Mouse (Mus musculus): Measurements from ENCODE around the gene Haus6.
"Not testable (repeated sequence)": the region's sequence is repeated elsewhere in the genome, so short reads cannot be mapped to it uniquely, and the experiment has no call there.

Haus6 gene

DNA sequence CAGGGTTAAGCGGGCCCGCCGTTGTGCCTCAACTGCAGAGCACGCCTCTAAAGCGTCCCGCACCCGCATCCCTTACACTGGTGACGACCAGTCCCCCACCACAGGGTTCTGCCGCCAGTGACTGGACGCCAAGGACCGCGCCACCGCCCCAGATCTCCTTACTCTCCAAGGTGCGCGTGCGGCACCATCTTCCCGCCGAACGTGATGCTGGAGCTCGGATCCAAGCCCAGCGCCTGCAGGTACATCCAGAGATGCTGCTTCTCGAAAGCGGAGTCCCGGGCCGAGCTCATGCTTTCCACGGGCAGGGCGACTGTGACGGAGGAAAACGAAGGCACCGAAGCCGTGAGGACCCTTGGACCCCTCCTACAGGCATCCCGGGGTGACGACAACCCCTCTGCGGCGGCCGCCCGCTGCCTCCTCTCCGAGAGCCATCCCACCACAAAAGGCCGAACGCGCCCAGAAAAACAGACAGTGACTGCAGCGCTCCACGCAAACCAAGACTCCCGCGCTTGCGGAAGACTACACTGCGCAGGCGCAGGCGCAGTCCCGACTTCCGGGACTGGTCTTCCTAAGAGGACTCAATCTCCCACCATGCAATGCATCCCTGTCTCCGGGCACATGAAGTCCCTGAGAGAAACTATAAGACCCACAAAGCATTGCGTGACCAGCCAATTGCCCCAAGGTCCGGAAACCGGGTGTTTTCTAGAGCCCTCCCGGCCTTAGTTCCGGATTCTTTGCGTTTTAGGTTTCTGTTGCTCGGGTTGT is at the start of gene Haus6:
TSS of gene Haus6 (minus strand) at position 532 of the 765 bp plus-strand sequence.
- peak; percentile 99 for DNase-seq

DNA sequence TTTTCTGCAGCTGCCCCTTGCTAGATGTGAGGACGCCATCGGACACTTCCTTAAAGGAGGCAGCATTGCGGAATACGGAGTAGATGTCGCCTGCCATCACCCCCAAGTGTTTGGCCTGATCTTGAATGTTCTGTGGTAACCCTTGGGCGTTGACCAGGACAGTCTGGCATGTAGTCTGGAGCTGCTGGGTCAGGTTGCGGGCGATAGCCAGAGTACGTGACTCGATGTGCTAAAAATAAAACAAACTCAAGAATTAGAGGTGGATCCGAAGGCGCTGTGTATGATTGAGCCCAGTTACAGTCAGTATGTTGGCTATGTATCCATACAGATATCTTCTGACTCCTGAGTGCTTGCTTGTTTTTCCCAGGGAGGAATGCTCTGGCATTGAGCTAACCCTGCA is 45.3 kb upstream of the Haus6 start:
- no peak for DNase-seq

DNA sequence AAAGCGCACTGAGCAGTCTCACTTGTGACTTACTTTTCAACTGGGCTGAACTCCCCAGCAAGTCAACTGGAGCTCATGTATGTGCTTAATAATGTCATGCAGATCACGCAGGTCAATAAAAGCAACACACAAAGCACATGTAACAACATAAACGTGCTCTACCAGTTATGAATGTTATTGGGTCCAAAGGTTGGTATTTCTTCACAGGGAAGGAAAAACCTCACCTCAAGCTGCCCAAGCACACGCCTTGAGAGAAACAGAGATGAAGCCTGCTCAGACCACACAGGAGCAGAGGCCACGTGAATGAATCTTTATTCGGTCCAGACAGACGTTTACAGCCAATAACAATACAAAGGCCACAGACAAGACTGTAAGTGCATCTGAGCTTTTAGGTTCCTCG is 44.6 kb upstream of the Haus6 start:
- DNase-seq = not testable (repeated sequence)

DNA sequence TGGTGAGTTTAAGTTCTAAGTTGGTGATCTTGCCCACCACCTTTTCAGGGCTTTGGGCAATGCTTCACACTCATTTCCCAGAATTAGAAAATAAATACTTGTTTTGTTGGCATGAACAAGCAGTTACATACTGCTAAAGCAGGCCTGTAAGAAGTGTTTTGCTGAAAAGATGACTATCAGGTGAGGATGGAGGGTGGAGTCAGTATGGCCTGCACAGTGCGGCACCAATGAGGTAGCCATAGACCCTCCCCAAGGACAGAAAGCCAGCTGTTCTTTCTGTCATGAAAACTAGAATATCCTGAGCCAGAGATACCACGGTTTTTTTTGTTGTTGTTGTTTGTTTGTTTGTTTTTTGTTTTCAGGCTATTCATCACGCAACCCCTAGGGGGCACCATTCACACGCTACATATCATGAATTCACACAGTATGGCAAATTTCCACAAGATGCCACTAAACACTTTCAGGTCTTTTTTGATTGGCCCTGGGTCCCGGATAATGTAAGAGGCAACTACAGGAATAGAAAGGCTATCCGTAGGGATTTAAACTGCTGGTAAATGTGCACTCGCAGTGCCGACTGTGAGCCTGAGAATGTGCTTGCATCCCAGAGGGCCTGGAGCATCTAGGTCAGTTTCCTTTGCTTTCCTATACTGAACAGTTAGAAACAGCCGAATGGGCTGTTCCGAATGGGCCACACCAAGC is 40.0 kb upstream of the Haus6 start:
- peak; percentile 54 for DNase-seq

DNA sequence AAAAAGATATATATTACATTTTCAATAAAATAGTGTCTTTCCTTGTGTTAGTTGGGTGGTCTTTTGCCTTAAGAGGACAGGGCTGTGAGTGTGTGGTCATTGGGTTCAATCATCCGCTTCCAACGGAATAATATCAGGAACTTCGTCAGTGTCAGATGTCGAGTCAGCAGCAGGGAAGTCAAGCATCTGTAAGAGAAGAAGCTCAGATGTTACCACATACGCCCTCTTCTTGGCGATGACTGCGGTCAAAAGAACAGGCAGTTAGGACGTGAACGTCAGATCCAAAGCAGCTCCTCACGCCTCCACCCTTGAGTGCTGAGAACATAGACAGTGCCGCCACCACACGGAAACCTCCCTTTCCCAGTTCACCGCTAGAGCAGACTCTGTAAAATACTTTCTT is 36.5 kb upstream of the Haus6 start:
- not testable (repeated sequence) for DNase-seq

DNA sequence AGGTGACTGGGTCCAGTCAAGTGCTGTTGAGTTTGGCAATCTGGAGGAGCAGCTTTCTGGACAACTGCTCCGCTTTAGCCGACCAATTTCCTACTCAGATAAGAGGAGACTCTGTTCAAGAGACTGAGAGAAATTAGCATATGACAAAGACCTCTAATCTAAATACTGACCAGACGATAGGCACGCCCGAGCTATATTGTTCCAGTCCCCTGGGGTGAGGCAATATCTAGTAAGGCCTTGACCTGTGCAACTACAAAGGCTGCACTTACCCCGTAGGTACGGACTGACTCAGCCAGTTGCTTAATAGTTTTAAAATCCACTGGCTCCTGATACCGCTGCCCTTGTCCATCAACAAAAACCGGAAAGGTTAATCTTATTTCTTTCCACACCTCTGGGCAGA is 25.7 kb upstream of the Haus6 start:
- DNase-seq = not testable (repeated sequence)

DNA sequence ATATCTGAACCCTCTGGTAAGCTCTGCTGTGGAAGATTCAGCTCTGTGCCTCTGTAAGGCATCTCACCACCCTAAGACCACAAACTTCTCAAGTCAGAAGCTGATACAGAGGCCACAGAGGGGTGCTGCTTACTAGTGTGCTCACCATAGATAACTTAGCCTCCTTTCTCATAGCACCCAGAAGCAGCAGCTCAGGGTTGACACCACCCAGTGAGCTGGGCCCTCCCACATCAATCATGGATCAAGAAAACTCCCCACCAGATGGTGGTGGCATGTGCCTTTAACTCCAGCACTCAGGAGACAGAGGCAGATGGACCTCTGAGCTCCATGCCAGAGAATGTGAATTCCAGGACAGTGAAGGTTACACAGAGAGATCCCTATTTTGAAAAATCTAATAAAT is 23.0 kb upstream of the Haus6 start:
- DNase-seq = not testable (repeated sequence)

DNA sequence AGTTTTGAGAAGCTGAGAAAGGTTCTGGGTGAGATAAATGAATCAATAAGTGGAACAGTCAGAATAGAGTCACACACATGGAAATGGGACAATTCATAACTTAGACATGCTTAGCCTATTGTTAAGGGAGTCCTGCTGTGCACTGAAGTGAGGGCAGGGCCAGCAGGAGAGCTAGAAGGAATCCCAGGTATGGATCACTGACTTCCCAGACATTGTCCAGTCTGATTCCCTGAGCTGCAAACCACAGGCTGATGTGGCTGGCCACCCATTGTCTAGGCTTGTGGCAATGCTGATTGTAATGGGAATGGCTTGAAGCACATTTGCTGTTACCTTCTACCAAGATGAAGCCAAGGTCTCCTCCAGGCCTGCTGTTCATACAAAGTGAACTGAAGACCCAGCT is 22.5 kb upstream of the Haus6 start:
- not testable (repeated sequence) for DNase-seq

DNA sequence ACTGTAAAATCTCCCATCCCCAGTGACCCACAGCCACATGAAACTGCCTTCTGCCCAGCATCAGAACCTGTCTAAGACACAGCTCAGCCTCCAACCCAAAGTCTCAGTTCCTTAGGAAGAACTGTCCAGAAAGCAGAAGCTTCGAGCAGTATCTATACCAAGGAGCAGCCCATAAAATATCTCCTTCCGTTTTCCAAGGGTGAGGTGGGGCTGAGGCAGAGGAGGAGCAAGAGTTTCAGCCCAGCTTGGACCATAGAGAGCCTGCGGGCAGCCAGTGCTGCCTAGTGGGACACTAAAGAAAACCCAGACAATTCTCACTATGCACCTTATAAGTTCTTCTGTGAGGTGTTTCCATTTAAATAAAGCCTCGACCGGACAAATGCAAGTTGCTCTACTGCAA is 20.7 kb upstream of the Haus6 start:
- DNase-seq = not testable (repeated sequence)

DNA sequence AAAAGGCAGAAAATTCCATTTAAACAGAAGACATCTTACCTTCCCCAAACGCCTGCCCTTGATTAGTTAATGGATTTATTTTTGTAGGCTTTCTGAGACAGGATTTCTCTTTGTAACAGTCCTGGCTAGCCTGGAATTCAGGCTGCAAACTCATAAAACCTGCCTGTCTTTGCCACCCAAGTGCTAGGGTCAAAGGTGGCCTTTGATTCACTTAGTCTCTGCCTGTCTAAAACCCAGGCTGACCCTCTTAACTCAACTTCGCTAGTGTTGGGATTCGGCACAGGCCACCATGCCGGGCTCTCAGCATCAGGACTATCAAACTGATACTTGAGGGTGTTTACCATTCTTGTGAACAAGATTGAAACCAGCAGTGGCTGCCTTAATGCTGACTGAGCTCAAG is 20.0 kb upstream of the Haus6 start:
- no peak for DNase-seq

DNA sequence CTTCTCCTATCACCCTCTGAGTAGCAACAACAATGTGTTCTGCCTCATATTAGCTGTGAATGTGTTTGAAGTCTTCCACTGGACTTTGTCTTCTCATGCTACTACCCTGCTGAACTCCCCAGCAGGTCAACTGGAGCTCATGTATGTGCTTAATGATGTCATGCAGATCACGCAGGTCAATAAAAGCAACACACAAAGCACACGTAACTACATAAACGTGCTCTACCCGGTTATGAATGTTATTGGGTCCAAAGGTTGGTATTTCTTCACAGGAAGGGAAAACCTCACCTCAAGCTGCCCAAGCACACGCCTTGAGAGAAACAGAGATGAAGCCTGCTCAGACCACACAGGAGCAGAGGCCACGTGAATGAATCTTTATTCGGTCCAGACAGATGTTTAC is 14.6 kb upstream of the Haus6 start:
- DNase-seq = not testable (repeated sequence)

DNA sequence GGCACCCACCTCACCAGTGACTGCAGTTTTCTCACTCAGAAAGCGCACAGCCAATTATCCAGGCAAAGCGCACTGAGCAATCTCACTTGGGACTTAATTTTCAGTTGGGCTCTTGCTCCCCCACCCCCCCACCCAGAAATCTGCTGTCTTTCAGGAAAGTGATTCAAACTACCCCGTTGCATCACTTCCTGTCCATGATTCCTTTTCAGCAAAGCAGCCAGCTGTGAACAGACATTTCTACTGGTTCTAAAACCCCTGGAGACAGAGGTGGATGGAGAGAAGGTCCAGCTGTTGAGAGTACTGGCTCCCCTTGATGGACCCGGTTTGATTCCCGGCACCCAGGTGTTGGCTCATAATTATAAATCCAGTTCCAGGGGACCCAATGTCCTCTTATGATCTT is 13.6 kb upstream of the Haus6 start:
- no peak for DNase-seq

DNA sequence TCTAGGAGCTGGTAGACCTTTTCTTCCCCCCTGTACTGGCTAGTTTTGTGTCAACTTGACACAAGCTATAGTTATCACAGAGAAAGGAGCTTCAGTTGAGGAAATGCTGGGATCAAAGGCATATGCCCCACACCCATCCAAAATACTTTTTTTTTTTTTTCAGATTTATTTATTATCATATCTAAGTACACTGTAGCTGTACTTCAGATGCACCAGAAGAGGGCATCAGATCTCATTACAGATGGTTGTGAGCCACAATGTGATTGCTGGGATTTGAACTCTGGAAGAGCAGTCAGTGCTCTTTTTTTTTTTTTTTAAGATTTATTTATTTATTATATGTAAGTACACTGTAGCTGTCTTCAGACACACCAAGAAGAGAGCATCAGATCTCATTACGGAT is 10.7 kb upstream of the Haus6 start:
- not testable (repeated sequence) for DNase-seq

DNA sequence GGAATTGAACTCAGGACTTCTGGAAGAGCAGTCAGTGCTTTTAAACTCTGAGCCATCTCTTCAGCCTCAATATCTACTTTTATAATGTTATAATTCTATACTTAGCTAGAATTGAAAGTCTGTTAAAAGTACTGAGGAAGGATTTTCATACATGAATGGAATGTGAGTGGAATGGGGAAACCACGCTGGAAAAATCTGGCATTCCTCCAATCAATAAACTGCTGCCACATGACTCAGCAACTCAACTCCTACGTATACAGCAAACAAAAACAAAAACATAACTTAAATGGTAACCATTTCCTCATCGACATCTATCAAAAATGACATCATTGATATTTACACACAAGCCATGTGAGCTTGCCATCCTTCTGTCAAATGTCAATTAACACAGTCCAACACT is 10.3 kb upstream of the Haus6 start:
- no peak for DNase-seq

DNA sequence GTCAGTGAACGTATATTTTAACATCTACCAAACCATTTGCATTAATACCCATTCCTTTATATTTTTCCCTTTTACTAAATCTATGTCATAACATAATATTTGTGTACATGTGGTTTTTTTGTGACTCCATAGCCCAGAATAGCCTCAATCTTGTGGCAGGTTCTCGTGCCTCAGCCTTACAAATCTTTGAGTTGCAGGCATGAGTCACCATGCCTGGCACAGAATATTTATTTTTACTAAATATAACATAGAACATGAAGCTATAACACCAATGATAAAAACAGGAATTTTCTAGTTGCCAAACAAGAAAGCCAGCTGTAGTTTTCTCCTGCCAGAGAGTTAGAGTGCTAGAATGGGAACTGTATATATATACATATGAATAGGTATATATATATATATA is 8.7 kb upstream of the Haus6 start:
- DNase-seq = no peak

DNA sequence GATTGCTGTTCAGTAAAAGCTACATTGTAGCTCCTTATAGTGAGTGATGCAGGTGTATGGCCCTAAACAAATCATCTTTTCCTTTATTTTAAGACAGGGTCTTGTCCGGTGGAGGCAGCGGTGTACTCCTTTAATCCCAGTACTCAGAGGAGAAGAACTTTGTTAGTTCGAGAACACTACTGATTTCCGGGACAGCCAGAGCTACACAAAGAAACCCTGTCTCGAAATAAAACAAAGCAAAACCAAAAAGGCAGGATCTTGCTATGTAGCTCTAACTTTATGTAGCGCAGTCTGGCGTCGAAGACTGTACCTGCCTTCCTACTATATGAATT is 400 bp upstream of the Haus6 start:
- DNase-seq = no peak

DNA sequence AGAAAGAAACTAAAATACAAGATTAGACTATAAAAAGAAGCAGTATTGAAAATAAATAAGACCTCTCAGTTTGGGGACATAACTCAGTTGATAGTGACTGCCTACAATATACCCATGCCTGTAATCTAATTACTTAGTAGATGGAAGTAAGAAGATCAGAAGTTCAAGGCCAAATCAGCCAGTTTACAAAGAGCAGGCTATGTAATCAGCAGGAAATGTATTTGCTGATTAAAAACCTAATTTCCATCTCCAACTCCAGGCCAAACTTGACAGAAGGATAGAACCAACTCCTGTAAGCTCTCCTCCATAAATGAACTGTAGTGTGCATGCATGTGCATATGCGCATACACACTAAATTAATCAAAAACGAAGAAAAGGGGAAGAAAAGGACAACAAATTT is 20.6 kb downstream of the Haus6 start:
- no peak for DNase-seq

DNA sequence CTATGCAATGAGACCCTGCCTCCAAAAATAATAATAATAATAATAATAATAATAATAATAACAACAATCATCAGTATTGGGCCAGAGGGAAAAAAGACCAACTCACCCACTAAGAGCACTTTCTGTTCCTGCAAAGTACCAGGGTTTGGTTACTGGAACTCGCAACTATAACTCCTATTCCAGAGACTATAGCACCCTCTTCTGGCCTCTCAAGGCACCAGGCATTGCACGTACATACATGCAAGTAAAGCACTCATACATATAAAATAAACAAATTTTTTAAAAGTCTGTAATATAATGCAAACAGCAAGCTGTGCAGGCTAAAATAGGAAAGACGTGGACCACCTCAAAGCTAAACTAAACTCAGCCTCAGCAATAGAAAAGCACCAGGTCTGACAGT is 23.6 kb downstream of the Haus6 start:
- DNase-seq = no peak

DNA sequence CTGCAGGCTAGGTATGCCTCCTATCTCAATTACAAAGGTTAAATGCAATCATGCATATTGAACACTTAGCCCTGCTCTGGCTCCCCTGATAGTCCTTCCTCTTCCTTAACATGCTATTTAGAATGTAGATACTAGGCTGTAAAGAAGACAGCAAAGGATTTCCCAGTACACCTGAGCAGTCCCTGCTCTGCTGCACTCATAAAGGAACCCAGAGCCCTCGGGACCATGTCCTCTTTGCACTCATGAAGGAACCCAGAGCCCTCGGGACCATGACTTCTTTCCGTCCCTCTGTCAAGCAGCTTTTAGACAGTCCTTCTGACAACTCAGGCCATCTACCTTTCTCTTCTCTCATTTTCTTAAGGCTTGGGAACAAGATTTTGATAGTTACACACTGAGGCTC is 31.3 kb downstream of the Haus6 start:
- no peak for DNase-seq

DNA sequence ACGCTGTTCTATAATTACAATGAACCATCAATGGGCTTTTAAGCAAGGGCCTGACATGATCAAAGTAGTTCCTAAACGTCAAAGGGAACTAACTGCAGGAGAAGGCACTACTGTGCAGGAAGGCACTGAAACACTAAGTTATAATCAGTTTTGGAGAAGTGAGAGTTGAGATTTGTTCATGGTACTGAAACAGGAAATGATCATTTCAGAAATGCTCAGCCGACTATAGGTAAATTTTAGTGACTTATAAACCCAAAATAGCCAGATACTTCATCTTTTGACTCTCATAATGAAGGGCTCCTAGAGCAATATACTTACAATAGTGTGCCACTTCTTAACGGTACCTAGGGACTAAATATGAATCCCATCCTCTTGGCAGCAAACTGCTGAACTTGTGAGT is 31.8 kb downstream of the Haus6 start:
- DNase-seq = no peak

DNA sequence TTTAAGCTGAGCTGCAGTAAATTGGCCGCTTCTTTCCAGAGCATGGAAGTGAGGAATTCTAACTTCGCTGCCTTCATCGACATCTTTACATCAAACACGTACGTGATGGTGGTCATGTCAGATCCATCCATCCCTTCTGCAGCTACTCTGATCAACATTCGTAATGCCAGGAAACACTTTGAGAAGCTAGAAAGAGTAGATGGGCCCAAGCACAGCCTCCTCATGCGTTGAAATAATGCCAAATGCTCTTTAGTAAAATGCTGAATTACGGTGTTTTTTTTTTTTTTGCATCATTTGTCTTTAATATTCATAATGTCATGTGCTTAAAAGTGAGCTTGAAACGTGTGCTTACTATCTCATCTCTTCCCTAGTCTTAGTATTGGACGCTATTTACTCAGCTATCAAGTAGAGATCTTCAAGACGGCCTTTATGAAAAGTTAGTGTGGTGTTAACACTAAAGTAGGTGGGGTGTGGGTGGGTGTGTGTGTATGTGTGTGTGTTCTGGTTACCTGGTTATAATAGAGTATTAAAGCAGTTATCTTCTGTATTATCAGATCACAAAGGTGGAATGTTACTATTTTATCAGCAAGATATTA is 35.1 kb downstream of the Haus6 start:
- no peak for DNase-seq

DNA sequence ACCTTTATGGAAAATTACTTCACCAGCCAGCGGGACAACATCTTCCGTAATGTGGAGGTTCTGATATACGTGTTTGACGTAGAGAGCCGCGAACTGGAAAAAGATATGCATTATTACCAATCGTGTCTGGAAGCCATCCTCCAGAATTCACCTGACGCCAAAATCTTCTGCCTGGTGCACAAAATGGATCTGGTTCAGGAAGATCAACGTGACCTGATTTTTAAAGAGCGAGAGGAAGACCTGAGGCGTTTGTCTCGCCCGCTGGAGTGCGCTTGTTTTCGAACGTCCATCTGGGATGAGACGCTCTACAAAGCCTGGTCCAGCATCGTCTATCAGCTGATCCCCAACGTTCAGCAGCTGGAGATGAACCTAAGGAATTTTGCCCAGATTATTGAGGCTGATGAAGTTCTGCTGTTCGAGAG is 35.7 kb downstream of the Haus6 start:
- DNase-seq = peak; percentile 61

DNA sequence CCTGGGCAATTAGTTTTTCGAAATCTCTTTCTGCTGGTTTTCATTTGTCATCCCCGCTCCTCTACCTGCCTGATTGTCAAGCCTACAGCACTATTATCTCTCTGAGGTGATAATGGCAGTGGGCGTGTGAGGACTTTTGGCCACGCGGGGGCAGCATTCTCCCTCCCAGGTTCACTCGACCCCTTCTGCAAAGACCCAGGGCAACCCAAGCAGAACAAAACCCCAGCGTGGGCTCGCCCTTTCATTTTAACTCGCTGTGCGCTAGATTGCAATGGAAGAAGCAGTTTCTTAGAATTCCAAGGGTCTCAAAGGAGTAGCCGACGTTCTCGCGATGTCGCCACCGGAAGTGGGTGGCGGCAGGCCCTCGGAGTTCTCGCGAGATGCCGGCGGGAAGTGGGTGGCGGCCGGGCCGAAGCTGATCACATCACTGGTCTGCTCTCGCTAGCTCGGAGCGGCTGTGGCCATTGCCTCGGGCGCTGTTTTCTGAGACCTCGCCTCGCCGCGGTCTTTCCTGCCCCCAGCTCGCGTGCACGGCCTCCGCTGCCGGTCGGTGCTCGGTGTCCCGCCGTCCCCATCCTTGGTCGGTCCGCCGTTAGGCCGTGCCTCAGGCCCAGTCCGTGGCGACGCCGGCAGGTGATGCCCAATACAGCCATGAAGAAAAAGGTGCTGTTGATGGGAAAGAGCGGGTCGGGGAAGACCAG is 36.4 kb downstream of the Haus6 start, which contains the start of gene Rraga:
TSS of gene Rraga (plus strand) at position 386 of the 701 bp plus-strand sequence.
- peak; percentile 97 for DNase-seq

DNA sequence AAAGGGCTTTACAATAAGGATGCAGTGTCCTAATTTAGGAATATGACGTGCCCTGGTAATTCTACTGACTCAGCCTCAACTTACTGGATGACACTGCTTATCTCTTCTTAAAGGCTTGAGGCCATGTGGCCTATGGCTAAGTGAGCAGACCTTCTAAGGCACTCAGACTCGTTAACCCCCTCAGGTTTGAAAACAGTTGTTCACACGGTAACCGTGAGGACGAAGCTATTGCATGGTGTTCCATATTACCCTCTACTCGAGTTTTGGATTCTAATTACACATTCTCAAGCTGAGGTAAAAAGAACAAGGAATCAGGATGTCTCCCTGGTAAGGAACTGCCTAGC is 36.9 kb downstream of the Haus6 start:
- DNase-seq = no peak
